Mouse (Mus musculus): Measurements from ENCODE around the gene Sycp3.
"Not testable (repeated sequence)": the region's sequence is repeated elsewhere in the genome, so short reads cannot be mapped to it uniquely, and the experiment has no call there.

Sycp3 gene

DNA sequence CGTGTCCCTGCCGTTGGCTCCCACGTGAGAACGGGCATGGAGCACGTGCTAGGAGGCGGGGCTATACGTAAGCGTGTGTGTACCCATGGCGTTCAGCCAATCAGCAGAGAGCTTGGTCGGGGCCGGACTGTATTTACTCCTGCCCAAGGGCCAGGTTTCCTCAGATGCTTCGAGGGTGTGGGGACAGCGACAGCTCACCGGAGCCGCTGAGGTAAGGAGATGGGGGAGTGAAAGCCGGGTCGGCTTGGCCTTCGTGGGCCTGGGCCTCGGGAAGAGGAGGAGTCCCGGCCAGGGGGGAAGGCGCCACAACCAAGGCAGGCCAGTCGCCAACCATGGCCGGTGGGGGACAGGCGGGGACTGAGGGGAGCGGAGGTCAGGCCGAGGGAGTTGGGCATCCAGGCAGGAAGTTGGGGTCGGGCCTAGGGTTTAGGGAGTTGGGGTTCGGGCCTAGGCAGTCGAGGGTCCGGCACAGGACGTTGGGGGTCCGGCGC is at the start of gene Sycp3:
Gene Sycp3, plus strand, starts transcription at position 68 of the 491 bp plus-strand sequence.
- DNase-seq, result no peak

DNA sequence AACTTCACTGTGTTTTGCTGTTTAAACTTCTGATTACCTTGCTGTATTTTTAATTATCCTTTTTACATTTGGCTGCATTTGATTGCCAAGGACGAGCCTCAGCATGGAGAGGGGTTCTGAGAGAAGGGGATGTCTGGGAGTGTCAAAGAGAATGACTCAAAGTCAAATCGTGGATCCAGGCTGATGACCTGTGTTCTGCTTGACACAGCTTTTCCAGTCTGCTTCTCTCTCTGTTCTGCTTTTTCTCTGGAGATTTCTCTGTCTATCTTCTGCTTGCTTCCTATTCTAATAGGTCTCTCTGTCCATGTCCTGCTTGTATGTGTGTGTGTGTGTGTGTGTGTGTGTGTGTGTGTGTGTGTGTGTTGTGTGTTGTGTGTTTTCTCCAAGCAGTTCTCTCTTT is 49.6 kb upstream of the Sycp3 start:
- DNase-seq, result peak in 1 of 2 experiments; percentile 15

DNA sequence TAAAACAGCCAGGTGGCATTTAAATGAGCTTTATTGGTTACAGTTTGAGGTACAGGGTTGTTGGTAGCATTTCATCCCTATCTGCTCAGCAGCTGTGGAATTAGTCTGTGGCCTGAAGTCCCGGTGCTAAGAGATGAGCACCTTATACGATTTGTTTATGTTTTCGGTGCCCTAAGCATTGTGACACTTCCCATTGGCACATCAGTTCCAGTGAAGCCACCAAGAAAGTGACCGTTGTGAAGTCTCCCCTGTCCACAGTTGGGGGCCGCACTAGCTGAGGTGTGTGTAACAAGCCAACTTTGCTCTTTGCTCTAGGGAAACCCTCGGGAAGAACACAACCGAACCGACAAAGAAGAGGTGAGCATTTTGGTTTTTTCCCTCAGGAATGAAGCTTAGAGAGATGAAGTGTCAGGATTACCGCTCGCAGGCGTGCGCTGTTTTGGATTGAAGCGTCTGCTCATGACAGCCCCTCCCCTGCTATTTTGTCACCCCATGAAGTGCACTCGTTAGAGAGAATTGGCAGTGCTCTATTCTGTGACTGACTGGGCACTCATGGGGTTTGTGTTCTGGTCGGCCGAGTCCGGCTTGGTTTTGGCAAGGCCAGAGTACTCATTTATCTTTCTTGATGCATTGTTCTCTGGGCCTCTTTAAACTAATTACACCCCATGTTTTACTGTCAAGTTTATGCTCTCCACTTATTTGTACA is 46.9 kb upstream of the Sycp3 start:
- DNase-seq, result no peak

DNA sequence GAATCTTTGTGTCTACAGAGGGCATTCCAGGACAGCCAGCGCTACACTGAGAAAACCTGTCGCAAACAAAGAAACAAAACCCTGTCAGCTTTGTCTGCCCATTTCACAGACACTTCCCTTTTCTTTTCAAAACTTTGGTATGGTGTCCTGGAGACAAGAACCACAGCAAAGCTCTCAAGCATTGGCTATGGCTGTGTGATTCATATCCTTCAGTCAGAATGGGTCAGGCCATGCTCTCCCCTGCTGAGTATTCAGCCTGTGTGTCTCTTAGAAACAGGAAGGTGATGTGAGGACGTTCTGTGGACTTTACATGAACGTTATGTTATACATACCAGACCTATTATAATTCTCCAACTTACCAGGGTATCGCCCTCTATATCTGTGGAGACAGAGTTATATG is 41.7 kb upstream of the Sycp3 start:
- DNase-seq, result peak; percentile 27 to 36

DNA sequence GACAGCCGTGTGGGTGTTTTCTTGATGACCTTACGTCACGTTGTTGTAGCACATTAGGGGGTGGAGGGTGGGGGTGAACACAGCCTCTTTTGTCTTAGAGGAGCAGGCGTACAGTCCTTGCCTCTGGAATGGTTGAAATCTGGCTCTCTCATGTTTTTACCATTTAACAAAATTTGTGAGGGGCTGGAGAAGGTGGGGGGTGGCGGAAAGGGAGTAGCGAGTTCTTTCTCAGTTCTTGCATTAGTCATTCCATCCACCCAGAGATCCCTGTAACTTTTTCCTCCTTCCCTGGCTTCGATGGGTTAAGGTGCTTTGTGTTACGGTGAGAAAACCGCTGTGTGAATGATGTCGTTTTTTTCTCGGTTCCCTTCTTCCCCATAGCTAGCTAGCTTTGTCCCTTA is 39.2 kb upstream of the Sycp3 start:
- no peak for DNase-seq

DNA sequence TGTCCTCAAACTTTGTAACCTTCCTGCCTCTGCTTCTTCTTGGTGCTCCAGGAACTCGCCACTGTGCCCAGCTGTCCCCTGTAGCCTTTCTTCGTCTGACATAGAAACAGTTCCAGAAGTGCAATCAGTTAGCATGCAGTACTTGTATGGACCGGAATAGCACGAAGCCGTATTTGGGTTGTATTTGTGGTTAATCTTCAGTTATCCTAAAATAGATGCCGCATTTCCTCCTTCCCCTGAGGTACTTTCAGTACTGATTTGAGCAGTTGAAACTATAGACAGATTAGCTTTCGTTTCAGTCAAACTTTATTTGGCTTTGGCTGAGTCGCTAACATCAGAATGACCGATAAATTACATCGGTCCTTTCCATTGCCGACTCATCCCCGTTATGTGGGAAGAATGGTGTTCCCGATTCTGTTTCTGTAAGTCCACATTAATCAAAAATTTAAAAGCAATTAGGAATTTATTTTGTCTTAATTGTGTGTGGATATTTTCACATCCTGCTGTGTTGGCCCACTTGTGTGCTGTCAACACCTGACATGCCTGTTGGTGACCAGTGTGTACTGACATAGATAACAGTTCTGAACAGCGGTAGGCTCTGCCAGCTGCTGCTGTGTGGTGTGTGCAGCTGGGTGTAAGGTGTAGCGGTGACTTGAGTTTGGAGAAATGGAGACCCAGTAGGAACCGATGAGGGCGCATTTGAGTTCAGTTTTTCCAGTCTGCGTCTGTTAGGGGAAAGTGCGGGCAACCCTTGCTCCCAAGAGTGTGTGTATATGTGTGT is 38.5 kb upstream of the Sycp3 start:
- peak; percentile 40 to 46 for DNase-seq

DNA sequence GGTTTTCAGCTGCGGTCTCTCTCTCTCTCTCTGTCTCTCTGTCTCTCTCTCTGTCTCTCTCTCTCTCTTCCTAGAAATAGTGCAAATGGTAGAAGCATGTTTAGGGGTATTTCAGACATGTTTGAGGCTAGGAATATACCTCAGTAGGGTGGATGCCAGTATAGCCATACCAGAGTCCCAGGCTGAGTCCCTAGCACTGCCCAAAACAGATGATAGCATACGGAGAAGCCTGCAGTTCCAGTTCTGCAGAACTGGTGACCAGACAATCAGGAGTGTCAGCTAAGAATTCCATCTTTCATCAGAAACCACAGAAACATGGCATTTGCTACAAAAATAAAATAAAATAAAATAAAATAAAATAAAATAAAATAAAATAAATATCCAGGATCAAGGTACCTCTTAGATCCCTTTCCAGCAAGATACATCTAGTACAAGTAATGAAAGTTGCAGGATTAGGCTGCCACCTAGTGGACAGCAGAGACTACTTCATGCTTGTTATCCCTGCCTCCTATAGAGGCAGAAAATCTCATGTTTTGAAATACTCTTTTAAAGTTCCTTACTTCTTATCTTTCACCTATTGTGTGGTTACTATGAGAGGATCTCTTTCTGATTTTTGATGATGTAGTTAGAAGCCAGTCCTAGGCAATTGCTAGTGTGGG is 33.1 kb upstream of the Sycp3 start:
- DNase-seq, result peak; percentile 68 to 75

DNA sequence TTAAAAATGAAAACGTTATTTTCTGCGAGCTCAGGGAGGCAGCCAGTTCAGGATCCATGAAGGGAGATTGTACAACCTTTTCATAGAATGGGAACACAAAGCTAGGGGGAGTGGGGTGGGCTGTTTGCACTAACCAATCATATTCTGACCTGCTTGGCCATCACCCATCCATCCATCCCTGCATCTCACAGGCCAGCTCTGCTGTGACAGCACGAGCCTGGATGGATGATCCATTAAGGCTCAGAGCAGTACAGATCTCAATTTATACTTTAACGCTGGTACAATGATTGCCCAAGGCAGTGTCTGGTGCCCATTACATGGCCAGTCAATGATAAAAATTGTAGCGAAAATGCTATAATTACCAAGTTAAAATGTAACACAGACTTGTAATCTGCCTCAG is 32.5 kb upstream of the Sycp3 start:
- no peak for DNase-seq

DNA sequence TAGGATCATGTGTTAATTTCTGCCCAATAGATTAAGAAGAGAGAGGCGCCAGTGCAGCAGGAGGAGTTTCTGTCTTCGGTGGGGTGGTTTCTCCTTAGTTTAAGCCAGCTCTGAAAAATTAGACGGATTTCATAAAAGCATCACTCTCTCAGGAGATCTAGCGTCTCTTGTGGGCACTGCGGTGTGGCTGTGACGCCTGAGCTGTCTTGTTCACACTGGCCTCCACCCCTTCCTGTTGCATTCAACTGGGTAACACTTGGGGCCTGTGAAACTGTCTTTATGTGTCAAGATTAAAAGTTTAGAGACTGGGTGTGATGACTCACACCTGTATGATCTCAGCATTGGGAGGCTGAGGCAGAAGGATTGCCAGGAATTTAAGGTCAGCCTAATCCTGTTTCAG is 31.4 kb upstream of the Sycp3 start:
- no peak for DNase-seq

DNA sequence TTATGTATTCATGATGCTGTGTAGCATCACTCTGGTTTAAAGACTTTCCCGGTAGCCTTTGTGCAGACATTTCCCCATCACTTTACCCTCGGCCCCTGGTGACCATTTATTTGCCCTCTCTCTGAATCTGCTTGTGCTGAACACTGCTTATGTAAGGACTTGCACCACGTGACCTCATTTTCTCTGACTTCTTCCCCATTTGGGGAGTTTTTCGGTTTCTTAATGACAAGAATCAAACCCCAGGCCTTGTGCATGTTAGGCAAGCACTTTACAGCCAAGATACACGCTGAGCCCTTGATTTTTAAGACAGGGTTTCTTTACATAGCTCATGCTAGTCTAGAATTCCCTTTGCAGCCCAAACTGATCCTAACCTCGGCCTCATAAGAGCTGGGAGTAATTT is 18.1 kb upstream of the Sycp3 start:
- no peak for DNase-seq

DNA sequence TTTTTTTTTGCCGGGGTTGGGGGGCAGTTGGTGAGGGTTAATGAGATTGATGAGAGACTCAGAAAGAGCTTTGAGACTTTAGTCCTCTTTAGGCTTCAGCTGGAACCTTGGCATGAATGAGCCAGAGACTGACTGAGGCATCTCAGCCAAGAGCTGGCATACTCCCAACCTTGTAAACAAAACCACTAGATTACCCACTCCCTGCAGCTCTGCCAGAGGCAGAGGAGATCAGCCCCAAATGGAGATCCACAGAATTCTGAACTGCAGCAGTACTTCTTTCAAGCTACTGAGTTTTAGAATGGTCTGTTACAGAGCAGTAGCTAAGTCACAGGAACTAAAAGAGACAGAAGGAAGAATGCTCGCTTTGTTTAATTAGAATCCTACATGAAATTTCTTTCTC is 8.1 kb upstream of the Sycp3 start:
- no peak for DNase-seq

DNA sequence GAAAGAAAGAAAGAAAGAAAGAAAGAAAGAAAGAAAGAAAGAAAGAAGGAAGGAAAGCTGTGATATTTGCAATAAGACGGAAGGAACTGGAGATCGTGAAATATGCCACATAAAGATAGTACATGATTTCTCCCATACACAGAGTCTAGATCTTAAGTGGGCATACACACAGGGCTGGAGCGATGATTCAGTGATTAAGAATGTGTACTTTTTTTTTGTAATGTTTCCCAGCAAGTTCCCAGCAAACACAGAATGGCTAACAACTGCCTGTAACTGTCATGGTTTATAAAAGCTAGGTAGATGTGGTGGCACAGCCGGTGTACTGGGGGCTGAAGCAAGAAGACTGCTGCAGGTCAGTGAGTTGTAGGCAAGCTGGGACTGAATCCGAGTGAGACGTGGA is 7.4 kb upstream of the Sycp3 start:
- no peak for DNase-seq

DNA sequence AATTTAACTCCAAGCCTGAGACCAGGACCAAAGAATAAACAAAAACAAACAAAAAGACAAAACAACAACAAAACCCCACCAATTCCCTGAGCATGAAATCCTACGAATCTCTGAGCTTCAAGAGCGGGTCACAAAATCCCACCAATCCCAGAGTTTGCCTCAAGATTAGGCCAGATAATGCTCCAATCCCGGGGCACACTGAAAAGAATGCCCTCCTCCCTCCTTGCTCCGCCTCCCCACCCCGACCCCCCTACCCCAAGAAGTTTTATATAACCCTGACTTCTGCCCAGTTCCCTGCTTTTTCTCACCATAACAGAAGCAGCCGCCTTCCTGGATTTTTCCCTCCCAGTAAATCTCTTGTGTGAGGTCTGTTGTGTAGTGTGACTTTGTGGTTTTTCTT is 1.6 kb upstream of the Sycp3 start:
- no peak for DNase-seq

DNA sequence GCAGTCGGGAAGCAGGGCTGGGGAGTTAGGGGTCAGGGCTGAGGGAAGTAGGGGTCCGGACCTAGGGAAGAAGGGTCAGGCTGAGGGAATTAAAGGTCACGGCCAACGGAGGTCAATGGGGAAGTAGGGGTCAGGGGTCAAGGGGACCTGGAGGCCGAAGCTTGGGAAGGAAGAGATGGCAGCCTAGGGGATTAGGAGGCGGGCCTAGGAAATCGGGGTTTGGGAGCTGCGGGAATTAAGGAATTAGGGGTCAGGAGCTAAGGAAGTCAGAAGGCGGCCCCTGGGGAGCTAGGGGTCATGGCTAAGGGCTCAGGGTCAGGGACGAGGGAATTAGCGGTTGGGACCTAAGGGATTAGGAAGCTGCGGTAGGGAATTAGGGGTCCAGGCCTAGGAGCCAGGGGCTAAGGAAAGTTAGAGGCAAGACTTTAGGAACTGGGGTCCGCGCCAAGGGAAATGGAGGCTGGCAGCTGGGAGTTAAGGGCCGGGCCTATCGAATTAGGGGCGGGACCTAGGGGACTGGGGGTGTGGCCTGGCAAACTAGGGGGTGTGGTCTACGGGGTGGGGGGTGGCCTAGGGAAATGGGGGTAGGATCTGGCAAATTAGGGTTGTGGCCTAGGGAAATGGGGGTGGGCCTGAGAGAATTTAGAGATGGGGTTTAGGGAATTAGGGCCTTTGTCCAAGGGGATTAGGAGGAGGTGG is 902 bp downstream of the Sycp3 start:
- no peak for DNase-seq

DNA sequence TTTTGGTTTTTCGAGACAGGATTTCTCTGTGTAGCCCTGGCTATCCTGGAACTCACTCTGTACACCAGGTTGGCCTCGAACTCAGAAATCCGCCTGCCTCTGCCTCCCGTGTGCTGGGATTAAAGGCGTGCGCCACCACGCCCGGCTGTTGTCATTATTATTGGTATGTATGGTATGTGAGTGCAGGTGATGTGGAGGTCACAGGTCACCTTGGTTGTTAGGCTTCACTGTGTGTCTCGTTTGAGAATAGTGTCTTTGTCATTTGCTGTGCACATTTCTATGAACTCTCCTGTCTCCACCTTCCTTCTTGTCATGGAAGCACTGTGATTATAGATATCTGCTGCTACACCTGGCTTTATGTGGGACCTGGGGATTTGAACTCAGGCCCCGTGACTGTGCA is 23.5 kb downstream of the Sycp3 start:
- not testable (repeated sequence) for DNase-seq

DNA sequence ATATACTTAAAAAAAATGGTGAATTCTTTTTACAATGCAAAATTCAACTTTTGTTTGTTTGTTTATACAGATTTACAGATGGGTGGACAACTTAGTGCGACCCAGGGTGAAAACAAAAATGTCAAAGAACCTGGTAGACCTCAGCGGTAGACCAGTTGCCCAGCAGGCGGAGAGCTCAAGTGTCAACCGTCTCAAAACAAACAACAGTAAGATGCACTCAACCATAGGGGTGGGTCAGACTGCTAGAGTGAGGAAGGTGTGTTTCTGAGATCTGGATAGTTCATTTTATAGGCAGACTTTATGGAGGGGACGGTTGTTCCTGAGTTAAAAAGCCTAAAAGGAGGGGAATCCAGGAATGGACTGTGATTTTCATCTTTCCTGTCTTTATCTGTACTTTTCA is 29.3 kb downstream of the Sycp3 start:
- DNase-seq, result no peak

DNA sequence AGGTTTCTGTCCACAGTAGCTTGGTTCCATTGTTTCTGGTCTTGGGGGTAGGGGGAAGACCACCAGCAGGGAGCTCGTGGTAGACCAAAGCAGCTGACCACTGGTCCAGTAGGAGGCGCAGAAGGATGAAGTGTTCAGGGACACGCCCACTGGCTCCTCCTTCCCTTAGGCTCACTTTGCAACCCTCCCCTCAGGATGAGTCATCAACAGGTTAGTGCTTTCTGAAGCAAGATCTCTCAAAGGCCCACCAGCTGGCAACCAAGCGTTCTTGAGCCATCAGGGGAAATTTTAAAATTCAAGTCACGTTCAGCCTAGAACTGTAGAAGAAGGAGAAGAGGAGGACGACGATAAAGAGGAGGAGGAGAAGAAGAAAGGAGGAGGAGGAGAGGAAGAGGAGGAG is 32.3 kb downstream of the Sycp3 start:
- no peak for DNase-seq

DNA sequence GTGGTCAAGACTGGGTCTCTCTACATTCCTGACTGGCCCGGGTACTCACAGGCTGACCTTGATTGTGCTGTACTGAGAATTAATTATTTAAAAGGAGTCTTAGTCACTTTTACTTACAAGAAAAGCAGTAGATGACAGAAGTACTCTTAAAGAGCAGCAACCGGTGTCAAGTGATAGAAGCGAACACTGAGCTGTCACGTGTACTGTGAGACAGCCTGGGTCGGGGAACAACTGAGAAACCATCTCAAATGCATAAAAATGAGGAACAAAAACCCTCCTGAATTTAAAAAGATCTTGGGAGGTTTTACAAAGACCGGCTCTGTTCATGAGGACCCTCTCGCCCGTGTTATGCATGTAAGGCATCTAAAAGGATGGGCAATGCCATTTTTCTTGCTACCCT is 33.3 kb downstream of the Sycp3 start:
- DNase-seq, result no peak

DNA sequence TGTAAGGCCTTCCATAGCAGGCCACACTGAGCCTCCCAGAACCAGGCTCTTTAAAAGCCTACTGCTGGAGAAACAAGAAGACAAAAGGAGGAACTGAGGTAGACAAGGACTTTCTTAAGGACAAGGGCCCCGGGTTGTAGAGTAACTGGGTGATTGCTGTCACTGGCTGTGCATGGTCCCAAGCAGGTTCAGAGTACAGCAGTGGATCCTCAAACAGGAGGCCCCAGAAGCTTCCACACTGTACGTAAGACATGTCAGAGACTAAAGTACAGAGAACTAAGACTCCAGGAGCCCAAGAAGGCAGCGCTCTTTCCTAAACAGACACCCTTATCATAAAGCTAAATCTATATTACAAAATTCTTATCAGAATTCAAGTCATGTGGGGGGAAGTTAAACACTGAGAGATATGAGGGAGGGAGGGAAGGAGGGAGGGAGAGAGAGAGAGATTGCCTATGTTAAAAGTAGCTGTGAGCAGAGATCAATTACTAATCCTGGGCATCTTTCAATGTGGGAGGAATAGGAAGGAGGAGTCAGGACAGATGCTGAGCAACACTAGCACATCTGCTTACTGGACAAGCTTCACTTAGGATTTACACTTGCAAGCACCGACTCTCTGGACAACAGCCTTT is 35.7 kb downstream of the Sycp3 start:
- no peak for DNase-seq

DNA sequence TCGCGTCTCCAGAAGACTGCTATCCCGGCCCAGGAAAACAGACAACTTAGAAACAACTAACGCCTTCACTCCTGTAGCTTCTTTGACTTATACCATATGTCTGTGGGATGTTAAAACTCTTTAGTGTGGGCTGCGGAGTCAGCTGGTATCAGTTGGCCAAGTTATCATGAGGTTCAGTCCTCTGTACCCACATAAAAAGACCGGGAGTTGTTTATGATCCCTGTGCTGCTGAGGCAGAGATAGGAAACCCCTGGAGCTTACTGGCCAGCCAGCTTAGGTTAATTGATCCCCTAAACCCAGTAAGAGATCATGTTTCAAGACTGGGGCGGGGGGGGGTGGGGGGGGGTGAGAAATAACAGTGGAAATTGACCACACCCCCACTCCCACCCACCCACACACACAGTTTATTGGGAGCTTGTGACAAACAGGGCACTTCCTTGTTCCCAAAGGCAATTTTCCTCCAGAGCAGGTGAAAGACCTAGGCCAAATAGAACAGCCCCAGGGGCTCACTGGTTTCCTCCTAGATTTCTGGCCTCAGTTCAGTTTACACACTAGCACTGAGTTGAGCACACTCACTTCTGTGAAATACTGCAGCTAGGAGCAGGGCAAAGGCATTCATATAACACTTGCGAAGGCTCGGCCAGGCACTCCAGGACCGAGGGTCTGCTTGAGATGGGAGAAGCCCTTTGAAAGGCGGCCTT is 37.6 kb downstream of the Sycp3 start:
- no peak for DNase-seq

DNA sequence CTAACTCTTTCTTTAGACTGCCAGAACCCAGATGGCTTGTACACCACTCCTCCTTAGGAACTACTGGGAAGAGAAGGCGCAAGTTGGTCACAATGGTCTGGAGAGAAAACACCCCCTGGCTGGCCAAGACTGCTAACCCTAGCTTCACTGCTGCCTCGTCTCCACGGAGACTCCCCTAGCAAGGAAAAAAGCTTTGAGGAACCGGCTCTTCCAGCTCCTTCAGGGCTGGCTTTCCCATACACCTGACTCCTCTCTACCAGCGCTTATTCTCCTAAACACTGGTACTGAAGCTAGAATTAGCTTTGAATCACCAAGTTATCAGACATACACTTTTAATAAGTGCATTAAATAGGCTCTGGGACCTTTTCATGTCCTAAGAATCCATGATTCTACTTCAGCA is 40.6 kb downstream of the Sycp3 start:
- DNase-seq, result no peak

DNA sequence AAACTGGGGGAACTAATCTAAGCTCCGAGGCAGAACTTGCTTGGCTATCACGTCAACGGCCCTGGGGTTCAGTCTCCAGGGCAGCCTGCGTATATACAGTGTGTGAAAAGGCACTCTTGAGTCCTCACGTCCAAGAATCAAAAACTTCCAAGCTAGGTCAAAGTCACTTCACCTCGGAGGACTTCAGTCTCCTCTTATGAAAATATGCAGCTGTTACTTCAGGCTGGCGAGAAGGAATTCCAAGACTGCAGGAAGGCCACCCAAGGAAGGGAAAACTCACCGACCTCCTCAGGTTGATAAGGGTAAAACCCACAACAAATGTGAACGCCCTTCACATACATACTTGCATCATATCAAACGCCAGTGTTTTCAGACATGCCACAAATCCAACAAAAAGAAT is 42.0 kb downstream of the Sycp3 start:
- no peak for DNase-seq

Measured in B cell, adult 2 months (primary cell).